Mouse (Mus musculus): ENCODE measurements around the gene Gm20388.

Gene Gm20388

DNA sequence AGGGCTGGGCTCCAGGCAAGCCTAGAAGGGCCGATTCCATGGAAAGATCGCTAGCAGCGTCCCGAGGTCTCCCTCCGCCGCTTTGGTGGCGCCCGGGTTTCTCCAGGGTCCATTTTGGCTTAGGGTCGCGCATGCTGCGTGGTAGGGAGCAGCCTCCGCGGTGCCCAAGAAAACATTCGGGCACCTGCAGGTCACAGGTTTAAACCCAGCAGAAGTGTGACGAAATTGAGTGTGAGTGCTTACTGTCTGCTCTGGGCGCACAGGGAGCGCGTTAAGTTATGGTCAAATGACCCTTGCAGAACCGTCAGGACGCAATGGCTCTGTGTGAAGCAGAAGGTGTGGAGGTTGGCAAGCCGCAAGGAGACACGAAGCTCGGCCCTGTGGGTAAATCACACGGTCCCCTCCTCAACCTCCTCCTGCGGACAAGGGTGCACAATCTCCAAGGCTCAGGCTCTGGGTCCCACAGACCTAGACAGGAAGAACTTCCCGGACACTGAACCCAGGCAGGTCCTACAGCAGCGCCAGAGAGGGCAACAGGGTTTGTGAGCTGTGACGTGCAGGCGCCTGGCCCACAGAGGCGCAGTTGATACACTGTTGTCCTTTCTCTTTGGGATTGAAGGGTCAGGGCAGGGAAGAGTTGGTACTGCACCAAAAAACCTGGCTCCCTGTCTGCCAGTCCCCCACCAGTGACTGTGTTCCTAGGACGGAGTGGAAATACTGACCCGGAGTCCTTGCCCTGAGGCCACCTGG lies 1179.2 kb downstream of the Gm20388 start:
- DNase-seq = no peak

DNA sequence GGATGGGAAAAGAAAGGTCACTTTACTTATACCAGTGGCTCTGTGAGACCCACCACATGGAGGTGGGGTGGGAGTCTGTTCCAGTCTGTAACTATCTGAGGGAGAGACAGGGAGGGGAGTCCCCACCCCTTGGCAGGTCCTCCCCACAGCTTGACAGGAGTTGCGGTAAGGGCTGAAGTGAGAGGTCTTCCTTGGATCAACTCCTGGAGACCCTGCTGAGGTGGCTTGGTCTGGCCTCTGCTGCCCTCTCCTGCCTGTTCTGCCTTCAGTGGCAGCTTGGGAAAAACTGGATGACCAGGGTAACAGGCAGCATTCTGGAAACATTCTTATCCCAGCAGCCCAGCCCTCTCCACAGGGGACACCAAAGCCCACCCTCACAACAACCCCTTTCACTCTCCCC lies 1180.1 kb downstream of the Gm20388 start:
- no peak for DNase-seq

DNA sequence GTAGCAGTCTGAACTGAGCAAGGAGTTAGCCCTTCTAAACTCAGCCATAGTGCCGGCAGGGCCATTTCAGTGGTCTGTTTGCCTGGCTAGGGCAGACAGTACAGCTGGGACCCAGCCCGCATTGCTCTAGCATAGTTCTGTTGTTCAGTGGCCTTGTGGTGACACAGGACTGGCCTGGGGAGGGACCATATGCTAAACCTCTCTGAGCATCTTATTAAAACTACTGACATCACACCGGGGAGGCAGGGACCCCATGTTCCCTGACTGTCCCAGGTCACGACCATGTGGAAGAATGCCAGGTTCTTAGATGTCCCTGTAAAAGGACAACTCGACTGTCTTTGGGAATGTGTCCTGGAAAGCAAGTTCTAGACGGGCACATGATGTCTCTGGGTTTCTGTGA lies 1181.5 kb downstream of the Gm20388 start:
- no peak for DNase-seq

DNA sequence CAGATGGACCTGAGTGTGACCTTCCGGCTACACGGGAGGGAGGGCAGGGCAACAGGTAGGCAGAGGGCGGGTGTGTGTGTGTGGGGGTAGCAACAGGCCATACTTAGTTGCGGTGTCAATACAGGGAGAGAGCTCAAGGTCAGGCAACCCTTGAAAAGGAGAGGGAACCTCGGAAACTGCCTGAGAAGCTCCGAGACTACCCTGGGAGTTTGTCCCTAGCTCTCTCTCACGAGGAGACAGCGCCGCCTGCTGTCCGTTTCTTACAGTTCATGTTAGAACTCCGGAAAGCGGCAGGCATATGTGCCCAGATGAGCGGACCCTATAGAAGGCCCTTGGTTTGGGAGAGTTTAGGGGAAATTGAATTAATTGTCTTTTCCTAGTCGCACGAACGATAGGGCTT lies 1182.0 kb downstream of the Gm20388 start:
- peak; percentile 50 to 84 for DNase-seq

DNA sequence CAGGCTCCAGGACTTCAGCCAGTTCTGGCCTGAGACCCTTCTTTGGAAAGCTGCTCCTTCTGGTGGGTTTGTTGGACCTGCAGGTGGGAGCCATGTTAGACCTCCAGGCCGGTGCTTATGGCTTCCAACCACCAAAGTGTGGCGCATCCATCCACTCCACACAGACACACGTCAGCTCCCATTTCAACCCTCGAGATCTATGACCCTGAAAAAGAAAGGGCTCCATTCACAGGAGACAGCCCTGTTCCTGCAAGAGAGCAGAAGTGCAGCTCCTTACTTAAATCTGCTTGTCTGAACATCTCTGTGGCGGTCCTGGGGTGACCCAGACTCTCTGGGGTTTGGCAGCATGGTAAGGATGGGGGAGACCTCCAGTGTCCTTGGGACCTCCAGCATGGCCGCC lies 1182.9 kb downstream of the Gm20388 start:
- no peak for DNase-seq

DNA sequence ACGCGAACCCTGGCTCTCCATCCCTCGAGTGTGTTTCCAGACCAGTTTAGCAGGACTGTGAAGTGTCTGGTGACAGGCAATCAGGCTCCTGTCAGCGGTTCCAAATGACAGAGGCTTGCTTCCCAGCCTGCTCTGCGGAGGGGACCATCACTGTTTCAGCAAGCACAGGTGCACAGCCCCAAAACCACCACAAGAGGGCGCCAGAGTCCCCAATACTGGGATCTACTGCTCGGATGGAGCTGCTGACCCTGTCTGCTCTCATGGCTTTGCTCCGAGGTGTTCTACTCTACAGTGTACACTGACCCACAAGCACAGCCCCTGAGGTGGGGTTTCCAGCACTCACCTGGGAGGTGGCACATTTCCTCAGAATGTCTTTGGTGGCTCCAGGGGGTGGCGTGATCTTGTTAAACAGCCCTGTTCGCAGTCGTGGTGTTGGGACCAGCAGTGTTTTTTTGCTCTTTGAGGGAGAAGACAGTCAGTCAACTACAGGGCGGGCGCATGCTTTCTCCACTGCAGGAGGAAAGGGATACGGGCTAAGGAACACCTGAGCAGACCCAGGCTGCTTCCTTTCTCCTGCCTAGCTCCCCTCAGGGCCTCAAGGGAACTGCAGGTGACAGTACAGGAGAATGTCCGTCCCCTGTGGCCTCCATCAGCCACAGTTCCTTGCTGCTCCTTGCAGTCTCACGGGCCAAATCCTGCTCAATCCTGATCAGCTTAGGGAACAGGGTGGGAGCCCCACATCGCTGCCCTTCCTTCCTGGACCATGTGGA lies 1193.6 kb downstream of the Gm20388 start:
- peak; percentile 45 to 71 for DNase-seq

DNA sequence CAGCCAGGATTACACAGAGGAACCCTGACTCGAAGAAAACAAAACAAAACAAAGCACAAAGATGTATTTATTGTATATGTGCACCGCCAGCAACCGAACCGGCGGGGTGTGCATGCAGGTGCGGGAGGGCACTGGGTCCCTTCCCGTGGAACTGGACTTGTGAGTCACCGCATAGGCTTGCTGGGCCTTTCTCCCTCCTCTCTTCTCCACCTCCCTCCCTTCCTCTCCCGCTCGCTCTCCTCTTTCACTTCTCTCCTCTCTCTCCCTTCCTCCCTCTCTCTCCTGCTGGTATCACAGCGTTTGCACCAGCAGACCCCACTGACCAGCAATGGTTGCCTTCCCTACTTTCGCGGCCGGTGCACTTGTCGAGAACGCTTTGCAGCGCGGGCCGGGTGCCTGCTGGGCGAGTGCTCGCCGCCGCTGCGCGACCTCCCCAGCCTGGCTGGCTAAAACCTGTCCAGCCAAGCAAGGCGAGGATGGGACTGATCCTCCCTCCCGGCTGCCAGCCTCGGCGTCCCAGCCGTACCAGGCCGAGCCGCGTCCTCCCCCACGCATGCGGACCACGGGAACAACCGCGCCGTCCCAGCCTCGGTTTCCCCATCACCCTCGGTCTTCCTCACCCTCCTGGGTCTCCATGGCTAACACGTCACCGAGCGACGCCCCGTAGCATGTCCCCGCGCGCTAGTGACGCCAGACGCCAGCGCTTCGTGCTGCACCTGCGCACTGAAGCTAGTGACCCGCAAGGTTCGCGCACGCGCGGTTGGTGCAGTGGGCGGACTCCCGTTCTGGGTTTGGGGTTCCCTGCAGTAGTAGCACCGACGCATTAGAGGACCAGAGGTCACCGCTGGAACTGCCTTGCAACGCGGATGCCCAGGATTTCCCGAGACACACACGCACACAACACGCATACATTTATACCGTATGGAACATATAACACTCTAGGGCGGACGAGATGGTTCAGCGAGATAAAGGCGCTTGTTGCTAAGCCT lies 1197.3 kb downstream of the Gm20388 start, which contains the start of gene Mthfsd:
Gene Mthfsd (minus strand): TSS at position 725 of the 989 bp plus-strand sequence.
- DNase-seq = peak; percentile 97 to 99

DNA sequence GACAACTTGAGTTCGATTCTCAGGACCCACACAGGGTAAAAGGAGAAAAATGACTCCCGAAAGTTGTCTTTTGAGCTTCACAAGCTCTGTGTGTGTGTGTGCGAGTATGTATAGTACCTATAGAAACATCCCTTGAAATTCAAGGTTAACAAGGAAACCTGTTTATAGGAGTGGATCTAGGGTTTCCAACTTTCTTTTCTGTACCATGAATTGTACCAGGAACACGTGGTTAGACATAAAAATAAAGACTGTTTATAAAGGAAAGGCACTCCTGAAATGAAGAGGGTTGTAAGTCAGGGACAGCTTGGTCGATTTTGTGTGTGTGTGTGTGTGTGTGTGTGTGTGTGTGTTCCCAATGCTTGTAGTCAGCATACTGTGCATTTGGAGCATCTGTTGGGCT lies 1198.0 kb downstream of the Gm20388 start:
- no peak for DNase-seq

DNA sequence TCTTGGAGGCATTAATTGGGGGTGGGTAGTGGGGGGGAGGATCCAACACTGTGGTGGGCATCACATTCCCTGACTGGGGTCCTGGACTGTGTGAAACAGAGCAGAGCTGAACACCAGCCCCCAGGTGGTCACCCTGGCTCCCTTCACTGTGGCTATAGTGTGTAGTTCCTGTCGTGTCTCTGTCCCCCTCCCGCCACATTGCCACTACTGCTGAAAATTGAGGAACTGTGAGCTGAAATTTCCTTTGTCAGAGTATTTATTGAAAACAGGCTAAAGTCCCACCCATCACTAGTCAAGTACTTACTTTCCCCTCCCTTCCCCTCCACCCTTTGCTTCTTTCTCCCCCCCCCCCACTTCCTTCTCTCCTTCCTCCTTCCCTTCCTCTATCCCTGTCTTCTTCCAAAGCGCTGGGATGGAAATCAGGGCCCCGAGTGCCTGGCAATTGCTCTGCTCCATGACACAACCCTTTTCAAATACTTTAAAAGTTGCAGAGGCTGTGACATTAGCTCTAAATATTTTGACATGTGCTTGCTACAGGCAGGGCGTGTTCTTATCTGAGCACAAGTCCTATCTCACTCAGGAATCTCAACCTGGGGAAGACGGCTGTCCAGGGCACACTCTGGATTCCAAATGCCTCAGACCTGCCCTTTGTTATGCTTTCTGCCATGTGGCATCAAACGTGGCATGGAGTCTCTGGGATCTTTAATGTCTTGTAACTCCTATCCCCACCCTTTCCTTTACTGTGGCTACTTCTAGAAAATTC lies 1200.7 kb downstream of the Gm20388 start:
- no peak for DNase-seq

DNA sequence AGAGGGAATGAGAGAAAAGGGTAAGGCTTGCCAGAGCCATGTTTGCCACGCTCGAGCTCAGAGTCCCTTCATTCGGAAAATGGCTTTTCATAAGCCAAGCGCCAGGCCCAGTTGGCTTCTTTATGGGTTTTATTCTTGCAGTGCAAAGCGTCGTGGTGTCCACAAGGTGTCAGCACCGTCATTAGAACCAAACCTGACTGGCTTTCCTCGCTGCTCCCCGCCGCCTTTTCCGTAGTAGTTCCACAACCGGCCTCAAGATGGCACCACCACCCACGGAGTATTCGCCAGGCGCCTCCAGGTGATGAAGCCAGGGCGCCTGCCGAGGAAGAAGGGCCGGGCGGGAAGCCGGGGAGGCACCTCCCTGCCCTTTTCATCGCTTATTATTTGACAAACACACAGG lies 1202.6 kb downstream of the Gm20388 start:
- peak; percentile 92 to 97 for DNase-seq

DNA sequence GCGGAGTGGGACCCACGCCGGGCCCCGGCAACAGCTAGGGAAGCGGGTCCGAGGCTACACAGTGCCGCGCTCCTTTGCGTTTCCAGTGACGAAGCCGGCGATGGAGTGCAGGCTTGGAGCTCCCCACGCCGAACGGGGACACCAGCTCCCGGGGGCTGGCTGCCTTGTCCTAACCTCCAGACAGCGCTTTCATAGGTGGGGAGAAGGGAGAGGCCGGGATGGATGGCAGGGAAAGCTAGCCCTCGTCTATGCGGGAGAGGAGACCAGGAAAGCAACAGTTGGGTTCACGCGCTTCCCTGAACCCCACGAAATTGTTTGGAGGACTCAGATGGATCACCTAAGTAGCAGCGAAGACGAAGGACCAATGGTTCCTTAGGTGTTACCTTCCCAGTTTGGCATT lies 1204.5 kb downstream of the Gm20388 start:
- DNase-seq = no peak

DNA sequence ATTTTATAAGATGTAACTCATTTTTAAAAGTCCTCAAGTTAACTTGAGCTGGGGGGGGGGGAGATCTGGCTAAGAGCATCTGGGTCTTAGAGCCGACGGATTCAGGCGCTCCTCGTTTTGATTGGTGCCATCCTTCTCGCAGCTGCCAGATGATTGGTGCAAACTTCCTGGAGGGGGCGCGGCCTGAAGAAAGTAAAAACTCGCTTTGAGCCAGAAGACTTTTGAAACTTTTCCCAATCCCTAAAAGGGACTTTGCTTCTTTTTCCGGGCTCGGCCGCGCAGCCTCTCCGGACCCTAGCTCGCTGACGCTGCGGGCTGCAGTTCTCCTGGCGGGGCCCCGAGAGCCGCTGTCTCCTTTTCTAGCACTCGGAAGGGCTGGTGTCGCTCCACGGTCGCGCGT lies 1205.3 kb downstream of the Gm20388 start, which contains the start of gene Foxc2:
Gene Foxc2 (plus strand): TSS at position 224 of the 400 bp plus-strand sequence.
- DNase-seq = peak; percentile 89 to 90

DNA sequence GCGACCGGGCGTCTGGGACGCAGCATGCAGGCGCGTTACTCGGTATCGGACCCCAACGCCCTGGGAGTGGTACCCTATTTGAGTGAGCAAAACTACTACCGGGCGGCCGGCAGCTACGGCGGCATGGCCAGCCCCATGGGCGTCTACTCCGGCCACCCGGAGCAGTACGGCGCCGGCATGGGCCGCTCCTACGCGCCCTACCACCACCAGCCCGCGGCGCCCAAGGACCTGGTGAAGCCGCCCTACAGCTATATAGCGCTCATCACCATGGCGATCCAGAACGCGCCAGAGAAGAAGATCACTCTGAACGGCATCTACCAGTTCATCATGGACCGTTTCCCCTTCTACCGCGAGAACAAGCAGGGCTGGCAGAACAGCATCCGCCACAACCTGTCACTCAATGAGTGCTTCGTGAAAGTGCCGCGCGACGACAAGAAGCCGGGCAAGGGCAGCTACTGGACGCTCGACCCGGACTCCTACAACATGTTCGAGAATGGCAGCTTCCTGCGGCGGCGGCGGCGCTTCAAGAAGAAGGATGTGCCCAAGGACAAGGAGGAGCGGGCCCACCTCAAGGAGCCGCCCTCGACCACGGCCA lies 1206.0 kb downstream of the Gm20388 start:
- no peak for DNase-seq

DNA sequence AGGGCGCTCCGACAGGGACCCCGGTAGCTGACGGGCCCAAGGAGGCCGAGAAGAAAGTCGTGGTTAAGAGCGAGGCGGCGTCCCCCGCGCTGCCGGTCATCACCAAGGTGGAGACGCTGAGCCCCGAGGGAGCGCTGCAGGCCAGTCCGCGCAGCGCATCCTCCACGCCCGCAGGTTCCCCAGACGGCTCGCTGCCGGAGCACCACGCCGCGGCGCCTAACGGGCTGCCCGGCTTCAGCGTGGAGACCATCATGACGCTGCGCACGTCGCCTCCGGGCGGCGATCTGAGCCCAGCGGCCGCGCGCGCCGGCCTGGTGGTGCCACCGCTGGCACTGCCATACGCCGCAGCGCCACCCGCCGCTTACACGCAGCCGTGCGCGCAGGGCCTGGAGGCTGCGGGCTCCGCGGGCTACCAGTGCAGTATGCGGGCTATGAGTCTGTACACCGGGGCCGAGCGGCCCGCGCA lies 1206.6 kb downstream of the Gm20388 start:
- no peak for DNase-seq

DNA sequence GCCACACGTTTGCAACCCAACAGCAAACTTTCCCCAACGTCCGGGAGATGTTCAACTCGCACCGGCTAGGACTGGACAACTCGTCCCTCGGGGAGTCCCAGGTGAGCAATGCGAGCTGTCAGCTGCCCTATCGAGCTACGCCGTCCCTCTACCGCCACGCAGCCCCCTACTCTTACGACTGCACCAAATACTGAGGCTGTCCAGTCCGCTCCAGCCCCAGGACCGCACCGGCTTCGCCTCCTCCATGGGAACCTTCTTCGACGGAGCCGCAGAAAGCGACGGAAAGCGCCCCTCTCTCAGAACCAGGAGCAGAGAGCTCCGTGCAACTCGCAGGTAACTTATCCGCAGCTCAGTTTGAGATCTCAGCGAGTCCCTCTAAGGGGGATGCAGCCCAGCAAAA lies 1207.3 kb downstream of the Gm20388 start:
- DNase-seq = no peak

DNA sequence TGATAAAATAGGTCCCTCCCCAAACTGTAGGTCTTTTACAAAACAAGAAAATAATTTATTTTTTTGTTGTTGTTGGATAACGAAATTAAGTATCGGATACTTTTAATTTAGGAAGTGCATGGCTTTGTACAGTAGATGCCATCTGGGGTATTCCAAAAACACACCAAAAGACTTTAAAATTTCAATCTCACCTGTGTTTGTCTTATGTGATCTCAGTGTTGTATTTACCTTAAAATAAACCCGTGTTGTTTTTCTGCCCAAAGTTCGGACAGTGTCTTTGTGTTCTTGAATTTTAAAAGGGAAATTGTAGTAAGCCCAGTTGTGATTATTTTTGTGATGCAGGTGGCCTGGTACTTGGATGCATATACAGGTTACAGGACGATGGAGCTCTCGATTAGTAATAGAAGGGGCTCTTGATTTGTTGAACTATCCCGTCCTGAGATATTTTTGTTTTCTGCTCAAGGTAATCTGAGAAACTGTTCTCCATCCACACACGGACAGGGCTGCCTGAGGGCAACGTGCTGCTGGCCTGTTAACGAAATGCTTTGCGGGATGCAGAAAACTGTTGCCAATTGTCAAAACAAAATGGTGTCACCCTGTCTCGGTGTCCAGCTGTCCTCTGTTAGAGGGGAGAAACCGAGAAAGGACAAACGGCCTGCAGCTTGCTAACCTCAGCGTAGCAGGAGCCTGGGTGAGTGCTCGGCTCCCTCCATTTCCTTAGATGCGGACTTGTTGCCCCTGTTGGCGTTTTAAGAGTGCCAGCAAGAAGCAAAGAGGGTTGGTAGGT lies 1208.2 kb downstream of the Gm20388 start:
- no peak for DNase-seq

DNA sequence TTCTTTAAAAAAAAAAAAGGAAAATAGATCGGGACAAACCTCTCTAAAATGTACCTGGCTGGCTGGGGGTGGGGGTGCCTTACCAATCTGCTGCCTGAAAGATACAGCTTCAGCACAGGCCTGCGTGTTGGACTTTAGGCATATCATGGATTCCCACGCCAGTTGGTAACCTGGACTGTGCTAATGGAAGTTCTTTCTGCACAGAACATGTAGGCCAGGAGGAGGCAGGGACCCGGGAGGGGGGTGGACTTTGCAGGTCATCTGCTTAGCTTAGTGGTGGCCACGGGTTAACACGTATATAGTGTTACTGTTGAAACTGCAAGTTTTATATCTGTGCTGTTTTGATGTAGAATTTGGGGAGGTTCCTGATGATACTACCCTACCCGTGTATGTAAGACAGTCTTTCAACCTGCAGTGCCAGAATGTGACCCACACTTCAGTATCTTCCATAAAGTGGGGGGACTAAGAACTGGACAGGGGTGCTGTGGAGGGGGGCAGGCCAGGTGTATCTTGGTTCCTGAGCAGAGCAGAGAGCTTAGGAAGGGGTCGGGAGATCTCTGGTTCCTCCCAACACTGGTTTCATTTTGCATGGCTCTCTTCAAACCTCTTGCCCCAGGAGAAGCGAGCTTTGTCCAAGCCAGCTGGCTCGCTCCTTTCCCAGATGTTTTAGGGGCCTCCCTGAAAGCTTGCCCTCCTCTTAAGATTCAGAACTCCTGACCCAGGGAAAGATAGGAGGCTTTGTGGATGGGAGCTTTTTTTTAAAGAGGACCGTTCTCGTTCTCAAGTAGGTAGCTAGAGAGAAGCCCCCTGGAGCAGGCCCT lies 1209.2 kb downstream of the Gm20388 start:
- no peak for DNase-seq

DNA sequence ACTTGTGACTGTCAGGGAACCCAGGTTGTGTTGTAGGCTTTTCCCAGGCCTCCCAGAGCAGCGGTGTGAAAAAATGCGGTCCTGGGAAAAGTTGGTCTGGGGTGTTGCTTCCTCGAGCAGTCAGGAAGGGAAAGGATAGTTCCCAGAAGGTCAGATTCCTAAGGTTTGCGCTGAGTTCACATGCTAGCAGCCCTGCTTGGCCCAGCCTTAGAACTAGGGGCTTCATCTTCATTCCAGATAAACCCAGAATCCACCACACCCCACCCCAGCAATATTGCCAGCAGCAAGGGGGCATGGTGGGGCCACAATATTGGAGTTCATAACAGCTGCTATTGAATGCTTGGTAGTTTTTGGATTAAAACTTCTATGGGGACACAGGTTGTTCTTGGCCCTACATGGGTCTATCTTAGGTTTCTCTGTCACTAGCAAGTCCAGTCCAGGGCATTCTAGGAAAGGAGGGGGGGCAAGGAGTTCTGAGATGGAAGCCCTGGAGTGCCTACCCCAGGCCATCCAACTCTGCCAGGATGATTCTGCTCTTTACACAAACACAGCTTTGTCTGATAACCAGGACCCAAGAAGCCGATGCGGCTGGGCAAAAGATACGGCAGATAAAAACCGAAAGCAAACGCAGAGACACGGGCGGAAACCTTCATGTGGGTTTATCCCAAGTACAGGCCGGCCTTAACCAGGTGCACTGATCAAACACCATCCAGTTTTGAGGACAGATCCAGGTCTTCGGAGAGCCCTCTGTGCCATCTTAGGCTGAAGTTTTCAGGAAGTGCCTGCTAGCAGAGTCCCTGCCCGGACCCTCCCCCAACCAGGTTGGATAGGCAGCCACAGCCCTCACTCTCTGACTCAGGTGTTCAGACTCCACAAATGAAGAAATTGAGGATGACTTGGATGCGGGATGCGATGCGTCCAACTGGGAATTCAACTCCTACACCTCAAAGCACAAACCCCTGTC lies 1210.1 kb downstream of the Gm20388 start:
- DNase-seq = no peak

DNA sequence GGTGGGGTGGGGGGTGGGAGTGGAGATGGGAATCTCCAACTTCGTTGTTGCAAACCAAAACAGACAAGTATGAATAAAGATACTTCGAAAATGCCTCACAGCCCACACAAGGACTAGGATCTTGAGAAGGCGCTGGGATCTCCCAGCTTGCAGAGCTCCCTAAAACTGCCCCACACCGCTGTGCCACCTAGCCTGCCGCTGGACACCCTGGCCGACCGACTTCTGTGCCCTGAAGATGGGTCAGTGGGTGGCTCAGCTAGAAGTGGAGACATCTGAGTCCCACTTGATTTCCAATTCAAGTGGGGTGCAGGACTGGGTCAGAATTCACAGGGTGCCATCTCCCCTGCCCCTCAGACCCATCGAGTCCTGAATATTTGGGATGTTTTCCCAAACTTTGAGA lies 1211.1 kb downstream of the Gm20388 start:
- DNase-seq = no peak

Measured in kidney, adult 8-10 months (tissue).